Mouse (Mus musculus): ENCODE results near the gene Lgi4.

DNA sequence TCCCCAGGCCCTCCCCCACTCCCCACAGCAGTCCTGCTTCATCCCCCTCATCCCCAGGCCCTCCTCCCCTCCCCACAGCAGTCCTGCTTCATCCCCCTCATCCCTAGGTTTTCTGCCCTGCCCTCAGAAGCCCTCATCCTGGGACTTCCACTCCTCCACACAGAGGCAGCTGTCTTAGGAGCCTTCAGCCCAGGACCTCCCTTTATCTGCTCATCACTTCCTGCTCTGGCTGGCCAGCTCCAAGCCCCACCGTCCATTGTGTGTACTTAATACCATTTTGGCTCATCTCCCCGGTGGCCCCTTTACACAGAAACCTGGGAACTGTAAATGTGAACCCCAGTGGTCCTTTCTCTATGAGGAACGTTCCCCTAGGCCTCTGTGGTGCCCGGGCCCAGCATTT is 52.9 kb downstream of the Lgi4 start:
- TF ChIP-seq CTCF (IDR thresholded peaks at IDR 0.05; ENCODE audit: extremely low read depth, insufficient read depth, low read length) (no peak), POLR2A (IDR thresholded peaks at IDR 0.05; ENCODE audit: extremely low read depth, insufficient read depth, low read length) (no peak)
